Mouse (Mus musculus) gastrocnemius, adult 2 months (tissue): ENCODE results near the gene Tbccd1. TPM values are rescaled to one million over a fixed set of nuclear protein-coding genes. Genes with fewer than 3 reads are reported as not detected.
A peak's percentile ranks its signal among the peaks of the same experiment; 100 is the strongest.

Source experiments
- DNase-seq: peaks from one replicate; pipeline ENCODE4 v3.0.0; 2022
- H3K27ac ChIP-seq: fragments of 200-600 bp; 2 replicates; pipeline ENCODE4 v1.8.1; 2022; ENCODE audit warnings: mild to moderate bottlenecking
- H3K4me3 ChIP-seq: fragments of 200-600 bp; 2 replicates; pipeline ENCODE4 v1.8.1; 2022; ENCODE audit warnings: mild to moderate bottlenecking, moderate library complexity
- CTCF ChIP-seq: fragments of 200-600 bp; IDR thresholded peaks from 2 replicates; pipeline ENCODE4 v1.8.1; 2022; ENCODE audit warnings: antibody characterized with exemption, mild to moderate bottlenecking, moderate library complexity
- intact Hi-C: fragments of 180-260 bp; cut with DNase I; formaldehyde crosslinking; loops from one replicate; pipeline ENCODE4 v1.15.1; 2025
- total RNA-seq, 2 experiments: library from RNA; stranded (reverse); gene quantifications; 2 replicates each; pipeline ENCODE4 v1.2.3; 2021

Gene Tbccd1
- total RNA-seq, 2 experiments from 2014 or later = 7.0 to 7.2 TPM

DNA sequence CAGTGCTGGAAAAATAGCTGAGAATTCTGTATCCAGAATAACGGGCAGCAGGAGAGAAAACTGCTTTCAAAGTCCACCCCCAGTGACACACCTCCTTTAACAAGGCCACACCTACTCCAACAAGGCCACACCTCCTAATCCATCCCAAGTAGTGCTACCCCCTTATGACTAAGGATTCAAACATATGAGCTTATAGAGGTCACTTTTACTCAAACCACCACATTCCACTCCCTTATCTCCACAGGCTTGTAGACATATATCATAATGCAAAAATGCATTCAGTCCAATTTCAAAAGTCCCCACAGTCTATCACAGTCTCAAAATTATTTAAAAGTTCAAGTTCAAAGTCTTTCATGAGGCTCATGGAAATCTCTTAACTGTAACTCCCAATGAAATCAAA, 9.8 kb downstream of the Tbccd1 start:
- TF ChIP-seq CTCF = no peak
- Histone ChIP-seq H3K4me3 (no peak overlapping the region), H3K27ac (no peak overlapping the region)
- no peak for DNase-seq
- intact Hi-C loops = no loop called here

DNA sequence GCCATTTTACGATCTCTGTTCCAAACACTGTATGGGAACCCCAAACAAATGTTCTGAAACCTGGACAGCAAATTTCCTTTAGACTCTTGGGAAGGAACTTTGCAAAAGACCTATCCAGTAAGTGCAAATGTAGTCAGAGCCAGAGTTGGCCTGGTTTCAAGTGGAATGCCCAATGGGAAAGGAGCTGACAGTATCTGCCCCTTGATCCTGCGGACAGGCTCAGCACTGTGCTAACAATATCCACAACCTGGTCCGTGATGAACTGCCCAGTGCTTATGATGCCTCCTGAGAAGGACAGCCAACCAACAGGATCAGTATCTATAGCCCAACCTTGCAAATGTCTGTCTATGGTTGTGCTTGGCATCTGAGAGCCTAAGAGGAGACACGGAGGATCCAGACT, 12.0 kb downstream of the Tbccd1 start:
- Histone ChIP-seq H3K27ac (no peak overlapping the region), H3K4me3 (no peak overlapping the region)
- no peak for DNase-seq
- intact Hi-C loops = no loop called here
- no peak for TF ChIP-seq CTCF

DNA sequence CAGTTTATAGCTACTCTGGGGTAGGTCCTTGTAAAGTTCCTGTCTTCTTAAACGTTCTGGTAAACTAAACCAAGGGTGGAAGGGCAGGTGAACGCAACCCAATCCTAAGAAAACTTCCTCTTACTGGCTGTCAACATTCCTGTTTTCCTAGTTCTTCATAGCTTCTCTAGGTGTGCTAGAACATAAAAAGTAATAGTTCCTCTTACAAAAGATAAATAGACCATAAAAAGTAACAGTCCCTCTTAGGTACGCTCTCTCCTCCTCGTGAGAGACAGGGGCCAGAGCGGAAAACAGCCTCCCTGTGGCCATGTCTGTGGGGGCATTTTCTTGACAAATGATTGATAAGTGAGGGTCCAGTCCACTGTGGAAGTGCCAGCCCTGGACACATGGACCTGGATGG, 12.6 kb downstream of the Tbccd1 start:
- Histone ChIP-seq H3K27ac (peak overlapping the region; percentile 81), H3K4me3 (peak overlapping the region; percentile 85)
- DNase-seq = no peak
- intact Hi-C loops = no loop called here
- TF ChIP-seq CTCF = no peak

GRCm38 (mm10) chr16:22844061-22844801, 13.2 kb downstream of the Tbccd1 start:
- DNase-seq = peak; percentile 85
- peak overlapping the region; percentile 81 for H3K27ac ChIP-seq
- no peak for TF ChIP-seq CTCF
- intact Hi-C loops = no loop called here
- peak overlapping the region; percentile 85 for H3K4me3 ChIP-seq

DNA sequence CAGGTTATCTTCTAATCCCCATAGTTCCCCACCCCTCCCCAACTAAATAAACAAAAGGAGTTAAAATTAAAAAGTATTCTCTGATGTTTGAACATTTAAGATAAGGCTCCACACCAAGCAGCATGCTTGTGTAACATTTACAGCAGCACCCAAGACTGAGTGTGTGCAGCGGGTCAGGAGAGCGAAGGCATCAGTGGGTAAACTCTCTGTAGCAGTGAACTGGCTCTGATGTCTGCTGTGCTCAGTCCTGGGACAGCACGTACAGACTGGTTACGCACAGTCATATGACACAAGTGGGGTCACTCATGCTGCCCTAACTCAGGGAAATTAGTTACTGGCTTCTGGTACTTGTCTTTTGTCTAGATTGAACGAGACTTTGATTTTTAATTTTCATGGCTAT, 14.6 kb downstream of the Tbccd1 start:
- Histone ChIP-seq H3K27ac (no peak overlapping the region), H3K4me3 (no peak overlapping the region)
- no peak for TF ChIP-seq CTCF
- intact Hi-C loops = no loop called here
- no peak for DNase-seq

DNA sequence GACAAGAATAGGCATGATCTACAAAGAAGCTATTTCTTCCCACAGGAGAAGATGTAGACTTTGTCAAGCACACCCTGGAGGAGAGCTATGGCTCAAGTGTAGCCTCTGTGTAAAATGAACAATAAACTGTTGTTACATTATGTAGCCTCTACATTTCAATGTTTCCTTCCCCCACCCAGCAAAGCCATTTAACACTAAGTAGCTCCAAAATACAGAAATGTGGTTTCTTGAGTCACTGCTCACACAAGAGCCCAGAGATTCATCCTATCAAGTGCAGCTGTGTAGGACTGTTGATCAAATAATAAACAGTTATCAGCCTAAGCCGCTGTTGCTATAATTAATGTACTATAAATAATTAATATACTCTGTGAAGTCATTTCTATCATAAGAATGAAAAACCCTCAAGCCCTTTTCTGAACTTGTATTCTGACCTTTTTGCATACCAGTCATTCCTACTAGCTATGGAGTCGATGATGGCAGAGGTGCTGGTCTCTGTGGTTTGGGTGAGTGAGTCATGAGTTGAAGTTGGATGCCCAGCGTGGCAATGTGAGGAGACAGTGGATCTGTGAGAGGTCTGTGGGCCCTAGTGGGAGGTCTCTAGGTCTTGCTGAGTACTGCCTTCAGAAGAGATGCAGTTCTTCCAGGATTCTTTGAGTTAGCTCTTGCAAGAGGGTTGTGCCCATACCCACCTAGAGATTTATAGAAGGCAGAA, 18.2 kb downstream of the Tbccd1 start:
- Histone ChIP-seq H3K27ac (no peak overlapping the region), H3K4me3 (no peak overlapping the region)
- no peak for DNase-seq
- no peak for TF ChIP-seq CTCF
- intact Hi-C loops = no loop called here

DNA sequence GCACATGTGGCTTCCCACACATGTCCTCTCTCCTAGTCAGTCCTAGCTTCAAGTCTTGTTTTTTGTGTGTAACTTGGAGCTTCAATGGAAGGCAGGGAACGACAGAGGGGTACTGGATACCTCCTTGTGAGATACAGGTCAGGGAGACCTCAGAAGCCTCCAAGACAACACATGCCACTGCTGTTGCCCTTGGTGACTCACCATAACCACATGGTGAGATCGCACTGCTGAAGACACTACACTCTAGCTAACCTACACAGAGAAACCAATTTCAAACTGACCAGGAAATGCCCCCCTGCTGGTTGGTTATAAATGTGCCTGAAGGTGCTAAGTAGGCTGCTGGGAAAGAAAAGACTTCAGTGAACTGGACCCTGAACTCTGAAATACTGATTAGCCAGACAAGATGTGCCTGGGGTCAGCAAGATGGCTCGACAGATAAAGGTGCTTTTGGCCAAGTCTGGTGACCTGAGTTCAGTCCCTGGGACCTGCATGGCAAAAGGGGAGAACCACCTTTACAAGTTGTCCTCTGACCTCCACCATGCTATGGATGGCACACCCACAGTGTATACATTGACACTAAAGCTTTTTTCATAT, 24.4 kb downstream of the Tbccd1 start:
- Histone ChIP-seq H3K27ac (no peak overlapping the region), H3K4me3 (no peak overlapping the region)
- intact Hi-C loops = no loop called here
- no peak for TF ChIP-seq CTCF
- DNase-seq = no peak

DNA sequence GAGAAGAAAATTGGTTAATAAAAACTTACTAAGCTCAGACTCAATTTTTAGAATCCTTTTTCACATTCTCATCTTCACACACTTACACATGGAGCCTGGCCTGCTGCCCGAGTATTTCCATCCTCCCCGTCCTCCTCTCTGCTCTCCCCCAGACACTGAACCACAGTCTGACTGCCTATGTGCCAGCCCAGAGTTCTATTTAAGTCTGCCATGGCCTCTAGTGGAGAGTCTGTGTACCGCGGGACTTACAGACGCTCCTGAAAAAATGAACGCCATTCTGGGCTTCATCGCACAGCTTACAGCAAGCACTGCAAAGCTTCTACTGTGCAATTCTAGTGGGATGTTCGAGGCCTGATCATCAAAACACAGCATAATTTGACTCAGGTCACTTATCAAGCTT, 36.7 kb downstream of the Tbccd1 start:
- TF ChIP-seq CTCF = peak; percentile 11; the same call in 1 of the 2 replicates
- no peak for DNase-seq
- H3K27ac ChIP-seq = no peak overlapping the region
- H3K4me3 ChIP-seq = no peak overlapping the region
- intact Hi-C loops = no loop called here

GRCm38 (mm10) chr16:22811477-22811876, 46.0 kb downstream of the Tbccd1 start, which contains the start of gene Crygs:
TSS of gene Crygs (minus strand) at chr16:22811577.
- no peak for DNase-seq
- intact Hi-C loops = no loop called here
- no peak for TF ChIP-seq CTCF

DNA sequence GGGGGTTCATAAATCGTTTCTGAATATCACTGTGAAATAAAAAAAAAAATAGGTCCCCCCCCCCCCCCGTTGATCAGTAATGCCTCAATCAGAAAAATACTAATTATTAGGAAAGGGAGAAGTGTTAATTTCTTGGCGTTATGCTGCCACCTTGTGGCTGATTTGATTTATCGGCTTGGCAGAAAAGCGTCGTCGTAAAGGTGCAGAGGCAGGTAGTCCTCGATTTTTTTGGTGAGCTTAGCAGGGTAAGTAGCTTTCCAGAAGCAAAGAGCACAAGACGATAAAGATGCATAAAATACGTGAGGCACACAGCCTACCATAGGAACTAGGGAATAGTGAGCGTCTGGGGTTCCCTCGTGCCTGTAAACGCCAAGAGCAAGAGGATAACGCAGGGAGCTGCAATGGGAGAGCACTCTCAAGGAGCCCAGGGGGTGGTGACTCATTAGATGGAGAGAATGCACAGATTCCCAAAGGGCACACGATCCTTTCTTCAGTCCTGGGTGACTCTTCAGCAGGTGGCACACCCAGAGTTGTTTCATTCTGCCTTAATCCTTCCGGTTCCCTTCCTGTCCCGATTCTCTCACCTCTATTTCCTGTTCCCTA, 49.9 kb downstream of the Tbccd1 start:
- intact Hi-C loops = loop anchor here (1.0 to 5.0 kb wide), 2 partner anchors 243 to 505 kb away; no protein-coding TSS in a partner anchor
- DNase-seq = peak; percentile 39
- peak overlapping the region; percentile 51 for H3K4me3 ChIP-seq
- peak; percentile 69 for TF ChIP-seq CTCF
- H3K27ac ChIP-seq = no peak overlapping the region

More at GRCm38 (mm10) chr16:22811477-22811876, 46.0 kb downstream of the Tbccd1 start, which contains the start of gene Crygs:
- no peak within 1 kb of the TSS for H3K27ac ChIP-seq
- no peak within 1 kb of the TSS for H3K4me3 ChIP-seq

- Histone ChIP-seq H3K4me3 (no peak overlapping the region), H3K27ac (no peak overlapping the region)
- TF ChIP-seq CTCF = no peak
- intact Hi-C loops = no loop called here
- DNase-seq = no peak
Measured at GRCm38 (mm10) chr16:22802786-22803185, 54.7 kb downstream of the Tbccd1 start.

DNA sequence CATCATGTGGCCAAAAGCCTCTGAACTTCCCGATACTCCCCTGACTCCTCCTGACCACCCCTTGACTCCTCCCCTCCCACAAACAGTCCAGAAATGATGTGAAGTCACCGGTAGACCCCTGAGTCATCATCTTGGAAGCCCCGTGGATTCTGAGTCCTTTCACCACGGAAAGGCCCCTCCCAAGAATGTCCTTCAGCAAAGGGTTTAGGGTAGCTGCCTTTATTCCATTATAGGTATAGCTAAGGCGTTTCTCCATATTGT, 56.7 kb downstream of the Tbccd1 start:
- Histone ChIP-seq H3K27ac (no peak overlapping the region), H3K4me3 (no peak overlapping the region)
- intact Hi-C loops = no loop called here
- DNase-seq = no peak
- no peak for TF ChIP-seq CTCF
